Mouse (Mus musculus) testis, postnatal 14 days (tissue): ENCODE data around the gene Mthfs.

Source experiments
- DNase-seq: peaks from one replicate; pipeline ENCODE4 v3.0.0; 2021; ENCODE audit warnings: low spot score

Mthfs gene

GRCm38 (mm10) chr9:89253400-89253799 is 42.9 kb downstream of the Mthfs start:
- DNase-seq: no peak

DNA sequence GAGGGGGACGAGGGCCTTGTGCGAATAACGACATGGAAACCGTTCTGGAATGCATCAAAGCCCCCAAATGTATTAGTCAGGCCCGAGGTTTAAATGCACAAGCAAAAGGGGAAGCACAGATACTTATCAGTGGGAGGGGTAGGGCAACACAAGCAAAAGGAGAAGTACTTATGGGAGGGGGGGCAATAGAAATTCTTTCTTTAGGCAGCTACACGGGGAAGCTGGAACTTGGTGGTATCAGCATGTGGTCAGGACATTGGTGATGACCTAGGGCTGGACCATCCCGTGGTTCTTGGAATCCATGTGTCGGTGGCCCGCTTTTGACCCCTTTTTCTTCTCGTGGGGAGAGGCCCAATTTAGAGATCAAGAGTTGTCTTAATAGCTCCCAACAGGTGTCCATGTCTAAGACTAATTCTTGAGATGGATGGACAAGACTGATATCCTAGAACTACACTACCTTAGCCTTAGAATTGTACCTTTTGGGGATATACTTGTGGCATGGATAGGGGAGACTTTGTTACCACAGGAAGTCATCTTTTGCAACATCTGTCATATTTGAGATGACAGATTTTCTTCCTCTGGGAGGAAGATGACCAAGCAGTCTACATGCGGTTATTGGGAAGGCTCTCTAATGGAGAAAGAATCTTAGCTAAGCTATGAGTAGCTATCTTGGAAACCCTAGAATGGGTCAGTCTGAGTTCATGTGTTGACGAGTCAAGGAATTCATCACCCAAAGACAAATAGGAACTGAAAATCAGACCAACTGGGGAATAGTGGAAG is 46.3 kb downstream of the Mthfs start:
- DNase-seq: no peak

- no peak for DNase-seq
These were observed 53.5 kb downstream of the Mthfs start for GRCm38 (mm10) chr9:89263968-89264367.

DNA sequence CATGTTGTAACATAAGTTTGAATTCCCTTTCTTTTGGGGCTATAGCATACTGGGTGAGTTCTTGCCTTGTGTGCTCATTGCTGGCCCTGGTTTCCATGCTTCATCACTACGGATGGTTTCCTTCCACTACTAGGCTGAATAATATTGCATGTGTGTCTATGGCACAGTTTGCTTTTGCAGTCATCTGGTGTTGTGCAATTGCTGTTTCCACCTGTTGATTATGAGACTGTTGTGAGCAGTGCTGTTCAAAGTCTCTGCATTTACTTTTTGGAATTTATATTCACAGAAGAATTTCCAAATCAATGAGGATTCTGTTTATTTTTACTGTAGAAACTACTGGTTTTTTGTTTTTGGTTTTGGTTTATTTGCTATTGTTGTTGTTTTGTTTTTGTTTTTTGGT is 54.1 kb downstream of the Mthfs start:
- no peak for DNase-seq

DNA sequence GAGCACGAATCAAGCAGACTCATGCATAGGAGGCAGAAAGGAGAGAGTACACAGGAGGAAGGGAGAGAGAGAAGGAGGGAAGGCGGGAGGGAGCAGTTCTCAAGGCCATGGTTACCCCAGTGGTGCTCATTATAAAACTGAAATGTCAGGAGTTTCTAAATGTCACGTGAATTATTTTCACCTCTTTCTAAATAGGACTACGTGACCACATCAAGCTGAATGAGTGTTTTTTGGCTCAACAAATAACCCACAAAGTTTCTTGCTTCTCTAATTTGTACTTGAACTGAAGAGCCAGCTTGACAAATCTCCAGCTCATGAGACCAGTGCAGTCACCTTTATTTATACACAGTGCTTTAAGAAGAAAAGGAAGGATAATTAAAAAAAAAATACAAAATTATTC is 56.6 kb downstream of the Mthfs start:
- DNase-seq: no peak

DNA sequence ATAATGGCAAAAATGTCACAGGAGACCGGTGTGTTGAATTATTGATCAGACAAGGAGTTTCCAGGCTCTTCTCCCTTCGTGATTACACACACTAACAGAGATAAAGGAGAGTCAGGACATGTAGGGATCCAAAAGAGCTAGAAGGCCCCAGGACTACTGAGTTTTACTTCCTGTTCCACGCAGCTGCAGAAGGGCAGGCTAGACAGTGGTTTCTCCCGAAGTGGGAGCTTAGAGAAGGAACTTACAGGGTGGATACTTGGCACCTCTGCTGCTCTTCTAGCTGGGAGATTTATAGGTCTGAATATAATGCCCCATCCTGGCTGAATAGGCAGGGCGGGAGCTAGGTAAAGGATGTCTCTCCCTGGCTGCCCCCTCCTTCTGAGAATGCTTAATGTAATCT is 57.1 kb downstream of the Mthfs start:
- no peak for DNase-seq

GRCm38 (mm10) chr9:89270376-89270775 is 59.9 kb downstream of the Mthfs start:
- DNase-seq: no peak

DNA sequence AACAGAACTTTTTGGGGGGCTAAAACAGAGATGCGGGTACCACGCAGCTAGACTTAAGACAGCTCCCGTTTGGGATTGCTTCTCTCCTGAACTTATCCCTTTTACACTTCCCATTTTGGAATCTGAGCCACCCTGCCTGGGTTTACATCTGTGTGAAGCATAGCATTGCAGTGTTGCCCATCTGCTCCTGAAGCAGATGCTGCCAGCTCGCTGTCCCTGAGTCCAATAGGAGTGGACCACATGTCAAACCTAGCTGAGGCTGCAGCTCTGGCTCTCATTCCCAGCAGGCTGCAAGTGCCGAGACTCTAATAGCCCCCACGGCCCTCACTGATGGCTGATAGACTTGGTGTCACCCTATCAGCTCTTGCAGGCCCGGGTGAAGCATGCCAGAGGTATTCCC is 63.3 kb downstream of the Mthfs start:
- no peak for DNase-seq

- no peak for DNase-seq
These were observed 67.7 kb downstream of the Mthfs start for GRCm38 (mm10) chr9:89278207-89278606.

DNA sequence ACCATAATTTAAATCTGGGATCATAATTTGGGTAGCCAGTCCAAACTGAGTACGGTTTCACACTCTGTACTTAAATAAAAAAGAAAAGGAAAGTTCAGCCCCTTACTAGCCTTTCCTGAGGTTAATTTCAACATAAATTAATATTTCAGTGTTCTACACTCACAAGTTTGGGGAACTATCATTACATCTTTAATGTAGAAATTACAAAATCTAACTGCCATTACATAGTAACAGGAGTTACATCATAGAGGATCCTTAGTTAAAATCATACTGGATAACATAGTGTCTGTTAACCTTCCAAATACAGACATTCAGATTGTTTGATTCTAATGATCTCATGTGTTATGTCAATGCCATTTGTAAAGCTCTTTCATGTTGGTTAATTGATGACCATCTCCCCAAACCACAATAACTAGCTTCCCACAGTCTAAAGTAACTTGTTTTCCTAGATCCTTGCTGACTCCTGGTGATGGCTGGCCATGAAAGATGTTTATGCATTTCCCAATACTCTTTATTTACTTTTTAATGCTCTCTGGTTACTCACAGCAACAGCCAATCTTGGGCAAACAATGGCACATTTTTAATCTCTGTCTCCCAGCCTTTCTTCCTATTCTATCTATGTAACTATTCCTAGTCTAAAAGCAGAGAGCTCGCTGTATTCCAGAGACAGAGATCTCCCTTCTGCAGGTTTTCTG is 72.0 kb downstream of the Mthfs start:
- DNase-seq: no peak

DNA sequence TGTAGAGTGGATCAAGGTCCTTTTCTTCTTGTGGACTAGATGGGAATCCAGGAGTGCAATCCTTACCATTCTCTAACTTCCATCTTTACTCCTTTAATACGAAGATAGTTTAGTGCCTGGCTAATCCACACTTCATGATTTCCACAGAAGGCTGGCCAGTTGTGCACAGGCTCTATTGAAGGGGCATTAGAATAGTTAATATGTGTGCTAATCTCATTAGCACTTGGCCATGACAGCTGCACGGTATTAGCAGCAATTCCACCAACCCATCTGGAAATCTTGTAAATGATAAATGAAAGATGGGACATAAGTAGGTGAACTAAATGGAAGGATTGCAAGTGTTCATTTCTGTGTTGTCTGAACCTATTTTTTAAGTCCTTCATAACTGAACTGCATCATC is 77.6 kb downstream of the Mthfs start:
- no peak for DNase-seq

- no peak for DNase-seq
These were observed 82.9 kb downstream of the Mthfs start for GRCm38 (mm10) chr9:89293364-89293763.

- no peak for DNase-seq
These were observed 83.6 kb downstream of the Mthfs start for GRCm38 (mm10) chr9:89294121-89294520.

DNA sequence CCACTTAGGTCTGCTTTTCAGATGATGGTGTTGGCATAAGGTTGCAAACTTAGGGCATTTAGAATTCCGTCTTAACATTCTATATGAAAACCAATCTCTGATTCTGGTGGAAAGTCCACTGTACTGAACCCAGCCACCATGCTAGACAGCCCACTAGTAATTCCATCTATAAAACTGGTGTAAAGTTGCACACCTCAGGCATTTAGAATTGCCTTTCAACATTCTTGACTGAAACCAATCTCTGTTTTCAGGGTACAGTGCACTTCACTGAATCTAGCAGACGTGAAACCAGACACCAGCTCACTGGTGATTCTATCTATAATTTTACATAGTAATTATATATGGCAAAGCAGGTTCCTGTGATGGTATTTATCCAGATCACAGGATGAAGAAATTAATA is 95.2 kb downstream of the Mthfs start:
- DNase-seq: no peak

- DNase-seq: no peak
These were observed 98.1 kb downstream of the Mthfs start for GRCm38 (mm10) chr9:89308357-89309194.

DNA sequence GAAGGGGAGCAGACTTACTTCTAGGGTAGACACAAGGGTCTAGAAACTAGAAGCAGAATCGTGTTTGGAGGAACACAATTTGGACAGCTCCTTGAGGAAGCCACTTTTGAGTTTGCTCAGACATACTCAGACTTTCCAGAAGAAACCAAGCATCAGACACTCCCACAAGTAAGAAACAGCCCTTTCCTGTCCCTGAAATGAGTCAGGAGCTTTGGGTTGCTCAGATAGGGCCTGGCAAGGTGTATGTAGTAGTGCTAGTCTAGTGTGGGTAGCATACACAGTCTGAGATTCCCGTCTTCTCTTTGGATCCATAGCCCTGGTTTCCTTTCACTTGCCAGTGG is 98.7 kb downstream of the Mthfs start:
- no peak for DNase-seq

- no peak for DNase-seq
These were observed 101.2 kb downstream of the Mthfs start for GRCm38 (mm10) chr9:89311649-89312048.

DNA sequence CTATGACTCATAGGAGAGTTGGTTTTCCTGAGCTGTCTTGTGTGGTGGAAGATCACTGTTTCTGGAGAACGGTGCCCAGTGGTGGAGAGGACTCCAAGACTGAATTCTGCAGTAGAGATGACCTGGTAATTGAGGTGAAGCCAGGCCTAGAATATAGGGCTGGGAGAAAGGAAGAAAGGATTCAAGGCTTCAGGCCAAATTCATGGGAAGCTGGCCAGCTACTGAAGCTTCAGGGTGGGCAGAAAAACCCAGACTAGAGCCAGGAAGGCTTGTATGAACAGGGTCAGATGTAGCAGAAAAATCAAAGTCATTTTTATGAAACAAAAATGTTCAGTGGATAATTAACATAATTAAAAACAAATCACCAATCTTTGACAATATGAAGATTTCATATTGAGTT is 163.3 kb downstream of the Mthfs start:
- DNase-seq: no peak

DNA sequence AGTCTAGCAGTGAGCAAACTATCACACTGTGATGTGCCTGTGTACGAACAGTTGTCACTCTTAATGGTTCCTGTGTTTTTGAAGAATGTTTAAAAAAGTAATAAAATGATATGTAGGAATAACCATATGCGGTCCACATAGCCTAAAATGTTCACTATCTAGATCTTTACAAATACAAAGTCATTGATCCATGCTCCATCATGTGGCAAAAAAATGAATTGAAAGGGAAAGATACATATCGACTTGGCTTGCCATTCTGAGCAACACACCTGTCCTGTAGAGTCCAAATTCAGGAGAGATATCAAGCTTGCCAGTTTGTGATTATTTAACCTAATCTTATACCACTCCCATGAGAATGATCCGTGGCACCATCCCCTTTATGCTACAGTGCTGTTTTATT is 164.2 kb downstream of the Mthfs start:
- DNase-seq: no peak

GRCm38 (mm10) chr9:89403031-89403430 is 192.6 kb downstream of the Mthfs start:
- no peak for DNase-seq
